Mouse (Mus musculus): ENCODE measurements around the gene Ndel1.

Ndel1 gene

GRCm38 (mm10) chr11:68893911-68894464 is 22.3 kb upstream of the Ndel1 start:
- in situ Hi-C loops (cut with MboI; ENCODE audit: low sequenced_read_pairs) = no loop called here

- in situ Hi-C loops (cut with MboI; ENCODE audit: low sequenced_read_pairs) = no loop called here
Observed at GRCm38 (mm10) chr11:68892233-68892832, 20.7 kb upstream of the Ndel1 start.

GRCm38 (mm10) chr11:68891823-68892222 is 20.2 kb upstream of the Ndel1 start:
- in situ Hi-C loops (cut with MboI; ENCODE audit: low sequenced_read_pairs) = no loop called here

GRCm38 (mm10) chr11:68890625-68891024 is 19.0 kb upstream of the Ndel1 start:
- in situ Hi-C loops (cut with MboI; ENCODE audit: low sequenced_read_pairs) = no loop called here

- in situ Hi-C loops (cut with MboI; ENCODE audit: low sequenced_read_pairs) = no loop called here
Observed at GRCm38 (mm10) chr11:68888653-68889052, 17.0 kb upstream of the Ndel1 start.

- in situ Hi-C loops (cut with MboI; ENCODE audit: low sequenced_read_pairs) = no loop called here
Observed at GRCm38 (mm10) chr11:68888253-68888652, 16.6 kb upstream of the Ndel1 start, which contains the start of gene Rnf222. Gene Rnf222 (plus strand): TSS chr11:68888553.

- in situ Hi-C loops (cut with MboI; ENCODE audit: low sequenced_read_pairs) = no loop called here
Observed at GRCm38 (mm10) chr11:68886091-68886490, 14.4 kb upstream of the Ndel1 start.

- in situ Hi-C loops (cut with MboI; ENCODE audit: low sequenced_read_pairs) = no loop called here
Observed at GRCm38 (mm10) chr11:68884368-68884767, 12.7 kb upstream of the Ndel1 start.

- in situ Hi-C loops (cut with MboI; ENCODE audit: low sequenced_read_pairs) = no loop called here
Observed at GRCm38 (mm10) chr11:68883843-68884242, 12.2 kb upstream of the Ndel1 start.

- in situ Hi-C loops (cut with MboI; ENCODE audit: low sequenced_read_pairs) = no loop called here
Observed at GRCm38 (mm10) chr11:68882107-68882506, 10.4 kb upstream of the Ndel1 start.

- in situ Hi-C loops (cut with MboI; ENCODE audit: low sequenced_read_pairs) = no loop called here
Observed at GRCm38 (mm10) chr11:68878811-68879210, 7.2 kb upstream of the Ndel1 start.

- in situ Hi-C loops (cut with MboI; ENCODE audit: low sequenced_read_pairs) = no loop called here
Observed at GRCm38 (mm10) chr11:68874841-68875240, 3.2 kb upstream of the Ndel1 start.

- in situ Hi-C loops (cut with MboI; ENCODE audit: low sequenced_read_pairs) = no loop called here
Observed at GRCm38 (mm10) chr11:68871277-68871676, 381 bp downstream of the Ndel1 start.

GRCm38 (mm10) chr11:68864544-68865189 is 7.0 kb downstream of the Ndel1 start:
- in situ Hi-C loops (cut with MboI; ENCODE audit: low sequenced_read_pairs) = no loop called here

- in situ Hi-C loops (cut with MboI; ENCODE audit: low sequenced_read_pairs) = no loop called here
Observed at GRCm38 (mm10) chr11:68863631-68864091, 8.0 kb downstream of the Ndel1 start.

- in situ Hi-C loops (cut with MboI; ENCODE audit: low sequenced_read_pairs) = no loop called here
Observed at GRCm38 (mm10) chr11:68862260-68862659, 9.4 kb downstream of the Ndel1 start.

GRCm38 (mm10) chr11:68859943-68860593 is 11.6 kb downstream of the Ndel1 start:
- in situ Hi-C loops (cut with MboI; ENCODE audit: low sequenced_read_pairs) = no loop called here

GRCm38 (mm10) chr11:68857329-68857728 is 14.3 kb downstream of the Ndel1 start:
- in situ Hi-C loops (cut with MboI; ENCODE audit: low sequenced_read_pairs) = no loop called here

- in situ Hi-C loops (cut with MboI; ENCODE audit: low sequenced_read_pairs) = no loop called here
Observed at GRCm38 (mm10) chr11:68854621-68855020, 17.0 kb downstream of the Ndel1 start.

GRCm38 (mm10) chr11:68853611-68854401 is 17.9 kb downstream of the Ndel1 start:
- in situ Hi-C loops (cut with MboI; ENCODE audit: low sequenced_read_pairs) = no loop called here

GRCm38 (mm10) chr11:68852932-68853409 is 18.7 kb downstream of the Ndel1 start:
- in situ Hi-C loops (cut with MboI; ENCODE audit: low sequenced_read_pairs) = no loop called here

All from CH12F3 (cell line).